Mouse (Mus musculus) embryonic facial prominence, embryonic 15.5 days (tissue): ENCODE results near the gene Rc3h2. TPM values are rescaled to one million over a fixed set of nuclear protein-coding genes. Genes with fewer than 3 reads are reported as not detected.
A peak's percentile ranks its signal among the peaks of the same experiment; 100 is the strongest.

Source experiments
- ATAC-seq: fragments of 200-750 bp; cut with Nextera tagmentation; 2 replicates; pipeline ENCODE4 v1.8.0; 2017; ENCODE audit warnings: low read depth, moderate TSS enrichment; ENCODE audit not compliant: insufficient number of reproducible peaks, low FRiP score, low TSS enrichment
- H3K27ac ChIP-seq: fragments of 300-500 bp; sonication (generic); replicated peaks from 2 replicates; pipeline ENCODE4 v1.5.1; 2015; ENCODE audit warnings: mild to moderate bottlenecking, inconsistent platforms
- H3K27me3 ChIP-seq: fragments of 300-500 bp; sonication (generic); 2 replicates; pipeline ENCODE4 v1.6.1; 2015; ENCODE audit warnings: inconsistent platforms
- H3K36me3 ChIP-seq: fragments of 300-500 bp; sonication (generic); 2 replicates; pipeline ENCODE4 v1.6.1; 2015; ENCODE audit warnings: mild to moderate bottlenecking, inconsistent platforms
- H3K4me1 ChIP-seq: fragments of 300-500 bp; sonication (generic); 2 replicates; pipeline ENCODE4 v1.6.1; 2015; ENCODE audit warnings: inconsistent platforms
- H3K4me2 ChIP-seq: fragments of 300-500 bp; sonication (generic); replicated peaks from 2 replicates; pipeline ENCODE4 v1.6.1; 2015; ENCODE audit warnings: mild to moderate bottlenecking, inconsistent platforms
- H3K4me3 ChIP-seq: fragments of 300-500 bp; sonication (generic); replicated peaks from 2 replicates; pipeline ENCODE4 v1.5.1; 2015; ENCODE audit warnings: mild to moderate bottlenecking, inconsistent platforms
- H3K9ac ChIP-seq: fragments of 300-500 bp; sonication (generic); 2 replicates; pipeline ENCODE4 v1.6.1; 2015; ENCODE audit warnings: inconsistent platforms
- H3K9me3 ChIP-seq: fragments of 300-500 bp; sonication (generic); replicated peaks from 2 replicates; pipeline ENCODE4 v1.6.1; 2016; ENCODE audit warnings: inconsistent platforms
- WGBS: fragments of 180-500 bp; shearing (Covaris S2); methylation state at CpG from one replicate; pipeline ENCODE4 v1.1.7; 2015; 5-methylcytosine and 5-hydroxymethylcytosine counted together
- polyA plus RNA-seq: library from polyadenylated mRNA; unstranded; fragments of >200 nt; fragmentation: Nextera tagmentation; extraction: Ambion mirVana; gene quantifications from 2 replicates; pipeline ENCODE4 v1.2.1, GENCODE M21; 2015

Gene Rc3h2
- 14.4 and 15.0 TPM in 2 replicates for polyA plus RNA-seq

DNA sequence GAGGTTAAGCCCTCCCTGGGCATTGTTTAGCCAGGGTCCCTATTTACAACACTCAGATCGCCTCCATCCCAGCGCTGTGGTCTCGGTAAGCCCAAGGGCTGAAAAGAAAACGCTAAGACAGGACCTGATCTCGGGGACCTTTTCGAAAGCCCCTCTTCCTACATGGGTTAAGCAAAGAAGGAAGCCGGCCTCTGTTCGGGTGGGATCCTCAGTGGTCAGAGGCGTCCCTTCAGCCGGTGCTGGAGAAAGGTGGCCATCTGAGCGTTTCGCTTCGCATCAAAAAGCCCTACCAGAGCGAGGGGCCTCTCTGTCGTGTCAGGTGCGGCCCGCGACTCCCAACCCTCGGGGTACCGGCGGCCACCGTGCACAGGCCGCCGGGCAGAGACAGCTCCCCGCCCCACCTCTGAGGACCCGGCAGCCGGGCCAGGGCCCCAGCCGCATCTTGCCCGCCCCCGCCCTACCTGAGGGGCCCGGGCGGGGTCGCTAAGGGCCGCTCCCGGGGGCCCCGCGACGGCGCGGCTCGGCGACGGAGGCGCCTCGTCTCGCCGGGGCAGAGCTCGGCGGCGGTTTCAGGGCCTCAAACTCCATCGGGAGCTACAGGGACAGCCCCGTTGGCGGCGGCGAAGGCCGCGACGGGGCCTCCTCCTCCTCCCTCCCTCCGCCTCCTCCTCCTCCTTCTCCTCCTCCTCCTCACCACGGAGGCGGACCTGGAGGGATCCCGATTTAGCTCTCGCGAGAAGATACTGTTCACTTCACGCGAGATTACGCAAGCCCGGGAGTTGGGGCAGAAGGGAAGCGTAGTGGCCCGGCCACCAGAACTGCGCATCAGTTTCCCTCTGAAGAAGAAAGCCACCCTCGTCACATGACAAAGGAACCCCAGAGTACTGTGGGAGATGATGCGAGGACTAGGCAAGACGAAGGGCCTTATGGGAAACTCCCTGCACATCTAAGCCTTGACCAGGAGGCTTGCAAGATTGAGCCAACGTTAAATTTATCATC is at the start of gene Rc3h2:
Gene Rc3h2 (minus strand): TSS at position 598 of the 999 bp plus-strand sequence.
- ATAC-seq: peak; percentile 98
- peak within 1 kb of the TSS; percentile 52 for H3K4me2 ChIP-seq
- H3K27me3 ChIP-seq: no peaks in the 10 kb centered on the region
- H3K9ac ChIP-seq: peak within 1 kb of the TSS; percentile 90
- peak within 1 kb of the TSS; percentile 72 for H3K4me3 ChIP-seq
- H3K9me3 ChIP-seq: no peaks in the 10 kb centered on the region
- peak within 1 kb of the TSS; percentile 93 for H3K27ac ChIP-seq
- no peaks in the 10 kb centered on the region; the same call in 1 of the 2 replicates for H3K36me3 ChIP-seq
- under 1% methylated on average over 71 of the region's 75 CpGs for WGBS
- peaks cover 4% of the 10 kb centered on the region; the same call in 1 of the 2 replicates for H3K4me1 ChIP-seq

DNA sequence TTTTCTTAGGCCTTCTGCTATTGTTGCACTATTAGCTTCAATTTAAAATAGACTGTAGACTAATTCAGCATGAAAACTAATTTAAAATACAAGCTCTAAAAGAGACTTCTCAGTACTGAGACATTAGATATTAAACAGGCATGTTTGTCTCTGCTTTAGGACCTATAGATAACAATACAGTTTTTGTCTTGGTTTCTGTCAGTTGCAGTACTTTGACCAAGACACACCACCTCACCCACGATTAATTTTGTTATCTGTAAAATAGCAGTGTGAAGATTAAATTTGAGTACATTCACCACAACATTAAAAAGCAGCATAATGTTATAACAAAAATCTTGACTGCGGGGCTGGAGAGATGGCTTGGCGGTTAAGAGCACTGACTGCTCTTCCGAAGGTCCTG is 43.6 kb upstream of the Rc3h2 start:
- Histone ChIP-seq H3K4me3 (no peak overlapping the region), H3K4me1 (no peaks in the 10 kb centered on the region), H3K36me3 (peaks cover 11% of the 10 kb centered on the region), H3K4me2 (no peak overlapping the region), H3K9me3 (no peaks in the 10 kb centered on the region), H3K9ac (no peak overlapping the region), H3K27me3 (no peaks in the 10 kb centered on the region), H3K27ac (no peak overlapping the region)
- ATAC-seq: no peak
- 94% methylated on average over 4 of the region's 4 CpGs for WGBS

DNA sequence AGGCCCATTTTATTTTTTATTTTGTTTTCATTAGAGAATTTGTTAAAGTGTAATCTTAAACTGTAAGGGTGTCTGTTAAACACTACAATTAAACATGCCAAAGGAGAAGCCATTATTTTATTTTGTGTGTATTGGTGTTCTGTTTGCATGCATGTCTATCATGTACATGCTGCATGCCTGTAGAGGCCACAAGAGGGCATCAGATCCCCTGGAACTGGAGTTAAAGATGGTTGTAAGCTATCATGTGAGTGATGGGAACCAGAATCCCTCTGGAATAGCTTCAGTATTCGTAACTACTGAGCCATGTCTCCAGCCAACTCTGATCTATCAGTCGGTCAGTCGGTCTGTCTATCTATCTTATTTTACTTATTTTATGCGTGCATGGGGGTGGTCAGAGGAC is 38.0 kb upstream of the Rc3h2 start:
- ATAC-seq: no peak
- Histone ChIP-seq H3K4me2 (no peak overlapping the region), H3K27me3 (no peaks in the 10 kb centered on the region), H3K27ac (no peak overlapping the region), H3K4me1 (no peaks in the 10 kb centered on the region), H3K4me3 (no peak overlapping the region), H3K9ac (no peak overlapping the region), H3K9me3 (no peaks in the 10 kb centered on the region), H3K36me3 (peaks cover 6% of the 10 kb centered on the region; the same call in 1 of the 2 replicates)
- WGBS: 98% methylated on average over 4 of the region's 4 CpGs

DNA sequence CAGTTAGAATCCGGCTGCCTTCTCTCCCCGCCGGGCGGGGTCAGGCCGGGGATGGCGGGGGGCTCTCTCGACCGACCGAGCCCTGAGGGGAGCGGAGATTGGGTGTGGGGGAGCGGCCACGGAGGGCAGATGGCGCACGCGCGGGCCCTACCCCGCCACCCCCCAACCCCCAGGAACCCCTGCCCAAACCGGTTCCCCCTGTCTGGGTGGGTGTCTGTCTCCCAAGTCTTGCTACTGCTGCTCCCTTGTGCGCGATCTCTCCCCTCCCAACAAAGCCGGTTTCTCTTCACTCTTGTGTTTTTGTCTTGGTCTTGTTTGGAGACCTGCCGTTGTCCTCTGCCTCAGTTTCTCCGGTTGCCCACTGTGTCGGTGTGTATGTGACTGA is 29.7 kb upstream of the Rc3h2 start:
- H3K4me1 ChIP-seq: peaks cover 11% of the 10 kb centered on the region
- WGBS: under 1% methylated on average over 24 of the region's 24 CpGs
- no peaks in the 10 kb centered on the region for H3K36me3 ChIP-seq

DNA sequence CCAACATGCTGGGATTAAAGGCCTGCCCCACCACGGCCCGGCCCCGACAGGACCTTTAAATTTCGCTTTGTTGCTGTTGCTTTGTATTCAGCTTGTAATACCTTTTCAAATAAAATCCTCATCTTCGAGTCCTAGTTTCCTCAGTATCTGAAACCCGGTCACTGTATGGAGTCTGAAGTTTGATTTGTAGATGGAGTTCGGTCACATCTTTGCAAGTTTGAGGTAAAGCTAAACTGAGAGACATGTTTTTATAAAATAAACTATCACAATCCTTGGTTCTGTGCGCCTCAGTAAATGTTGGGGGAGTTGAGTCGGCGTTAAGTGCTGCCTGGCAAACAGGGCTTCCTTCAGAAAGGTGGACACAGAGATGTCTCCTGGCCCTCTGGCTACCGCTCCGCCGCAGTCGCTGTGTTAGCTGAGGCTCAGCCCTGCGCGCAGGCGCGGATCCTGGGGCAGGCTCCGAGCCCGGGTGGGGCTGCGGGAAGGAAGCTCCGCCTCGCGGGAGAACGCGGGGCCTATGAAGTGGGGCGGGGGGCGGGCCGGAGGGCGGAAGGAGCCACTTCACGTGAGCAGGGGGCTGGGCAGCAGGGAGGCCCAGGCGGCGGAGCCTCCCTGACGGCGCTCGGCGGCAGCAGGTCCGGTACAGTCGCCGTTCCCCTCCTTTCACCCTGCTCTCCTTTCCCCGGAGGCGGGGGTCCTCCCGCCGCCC is 29.1 kb upstream of the Rc3h2 start:
- peak overlapping the region; percentile 92 for H3K9ac ChIP-seq
- peaks cover 11% of the 10 kb centered on the region for H3K4me1 ChIP-seq
- peak overlapping the region; percentile 67 for H3K4me2 ChIP-seq
- H3K27me3 ChIP-seq: no peaks in the 10 kb centered on the region
- ATAC-seq: peak; percentile 100
- H3K4me3 ChIP-seq: peak overlapping the region; percentile 91
- H3K9me3 ChIP-seq: no peaks in the 10 kb centered on the region
- no peaks in the 10 kb centered on the region for H3K36me3 ChIP-seq
- peak overlapping the region; percentile 96 for H3K27ac ChIP-seq
- WGBS: 8% methylated on average over 40 of the region's 44 CpGs

More for the DNA sequence above, 29.7 kb upstream of the Rc3h2 start:
- H3K4me3 ChIP-seq: peak overlapping the region; percentile 91
- peak overlapping the region; percentile 92 for H3K9ac ChIP-seq
- no peaks in the 10 kb centered on the region for H3K27me3 ChIP-seq
- peak overlapping the region; percentile 96 for H3K27ac ChIP-seq
- H3K4me2 ChIP-seq: peak overlapping the region; percentile 67
- no peaks in the 10 kb centered on the region for H3K9me3 ChIP-seq
- ATAC-seq: peak; percentile 88

DNA sequence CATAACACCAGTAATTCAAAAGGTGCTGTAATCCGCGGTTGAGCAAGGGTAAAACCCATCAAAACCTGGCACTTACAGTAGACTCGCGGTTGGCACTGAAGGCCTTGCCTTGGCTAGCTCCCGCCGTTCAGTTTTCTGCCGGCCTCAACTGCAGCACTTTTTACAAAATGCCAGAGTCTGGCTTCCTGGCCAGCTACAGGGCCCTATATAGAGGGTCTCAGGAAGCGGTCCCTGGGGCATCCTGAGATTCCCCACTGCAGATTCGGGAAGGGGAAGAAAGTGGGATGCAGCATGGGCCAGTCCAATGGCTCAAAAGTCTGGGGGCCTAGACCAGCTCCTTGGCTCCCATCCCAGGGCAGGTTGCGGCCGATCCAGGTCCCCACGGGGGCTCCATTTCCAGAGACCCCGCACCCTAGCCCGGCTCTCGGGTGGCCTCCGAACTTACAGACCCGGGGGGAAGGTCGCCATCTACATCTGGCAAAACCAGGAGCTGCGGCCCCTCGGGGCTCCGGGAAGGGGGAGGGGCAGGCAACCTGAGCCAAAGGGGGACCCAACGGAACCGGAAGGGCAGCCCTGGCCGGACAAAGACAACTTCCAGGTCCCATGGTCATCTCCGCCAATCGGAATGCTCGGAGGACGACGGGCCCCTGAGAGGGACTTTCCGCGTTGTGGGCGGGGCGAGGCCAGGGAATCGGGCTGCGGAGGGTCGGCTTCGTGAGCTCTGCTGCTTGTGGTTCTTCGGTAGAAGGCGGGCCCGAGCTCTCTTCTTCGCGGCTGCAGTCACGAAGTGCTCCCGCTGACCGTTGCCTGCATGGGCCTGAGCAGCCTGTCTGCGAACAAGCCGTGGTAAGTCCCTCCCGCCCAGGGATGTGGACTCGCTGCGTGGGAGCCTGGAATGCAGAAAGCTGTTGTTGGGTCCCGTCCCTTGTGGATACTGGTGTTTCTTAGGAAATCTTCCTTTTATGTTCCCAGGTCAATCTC is 20.2 kb upstream of the Rc3h2 start, which contains the start of the genes Zbtb26, Zbtb6 and Rabgap1:
Gene Zbtb26 (minus strand): TSS at position 525 of the 981 bp plus-strand sequence.
Gene Zbtb6 (minus strand): TSS at position 561 of the 981 bp plus-strand sequence.
Gene Rabgap1 (plus strand): TSS at position 669 of the 981 bp plus-strand sequence.
- Histone ChIP-seq H3K4me2 (peak within 1 kb of the TSS; percentile 67), H3K9me3 (no peaks in the 10 kb centered on the region), H3K4me3 (peak within 1 kb of the TSS; percentile 93), H3K27ac (peak within 1 kb of the TSS; percentile 93), H3K27me3 (no peaks in the 10 kb centered on the region), H3K36me3 (no peaks in the 10 kb centered on the region), H3K4me1 (peaks cover 7% of the 10 kb centered on the region), H3K9ac (peak within 1 kb of the TSS; percentile 89)
- WGBS: under 1% methylated on average over 51 of the region's 51 CpGs
- peak; percentile 98 for ATAC-seq

DNA sequence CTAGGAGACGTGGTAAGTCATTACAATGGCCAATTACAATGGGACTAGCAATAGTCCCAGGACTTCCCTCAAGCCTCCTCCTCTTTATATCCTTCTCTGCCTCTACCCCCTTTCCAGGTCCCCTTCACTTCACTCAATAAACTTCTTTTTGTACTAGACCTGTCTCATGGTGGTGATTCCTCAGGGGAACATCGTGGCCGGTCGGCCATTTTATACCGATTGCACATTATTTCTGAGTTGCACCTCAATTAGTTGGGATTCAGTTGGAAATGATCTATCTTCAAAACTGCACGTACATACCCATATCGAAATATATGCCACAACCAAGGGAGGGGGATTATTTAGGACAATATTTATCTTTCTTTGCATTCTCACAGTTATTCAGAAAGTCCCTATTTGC is 8.9 kb upstream of the Rc3h2 start:
- 29% methylated on average over 7 of the region's 7 CpGs for WGBS
- Histone ChIP-seq H3K9me3 (no peaks in the 10 kb centered on the region), H3K4me3 (peak overlapping the region; percentile 71), H3K27me3 (no peaks in the 10 kb centered on the region), H3K4me1 (peaks cover 12% of the 10 kb centered on the region), H3K4me2 (peak overlapping the region; percentile 68), H3K36me3 (peaks cover 23% of the 10 kb centered on the region), H3K27ac (peak overlapping the region; percentile 96), H3K9ac (peak overlapping the region; percentile 54; the same call in 1 of the 2 replicates)
- ATAC-seq: 0 out of 2 replicates have a peak, but pooled peaks have one; percentile 16

DNA sequence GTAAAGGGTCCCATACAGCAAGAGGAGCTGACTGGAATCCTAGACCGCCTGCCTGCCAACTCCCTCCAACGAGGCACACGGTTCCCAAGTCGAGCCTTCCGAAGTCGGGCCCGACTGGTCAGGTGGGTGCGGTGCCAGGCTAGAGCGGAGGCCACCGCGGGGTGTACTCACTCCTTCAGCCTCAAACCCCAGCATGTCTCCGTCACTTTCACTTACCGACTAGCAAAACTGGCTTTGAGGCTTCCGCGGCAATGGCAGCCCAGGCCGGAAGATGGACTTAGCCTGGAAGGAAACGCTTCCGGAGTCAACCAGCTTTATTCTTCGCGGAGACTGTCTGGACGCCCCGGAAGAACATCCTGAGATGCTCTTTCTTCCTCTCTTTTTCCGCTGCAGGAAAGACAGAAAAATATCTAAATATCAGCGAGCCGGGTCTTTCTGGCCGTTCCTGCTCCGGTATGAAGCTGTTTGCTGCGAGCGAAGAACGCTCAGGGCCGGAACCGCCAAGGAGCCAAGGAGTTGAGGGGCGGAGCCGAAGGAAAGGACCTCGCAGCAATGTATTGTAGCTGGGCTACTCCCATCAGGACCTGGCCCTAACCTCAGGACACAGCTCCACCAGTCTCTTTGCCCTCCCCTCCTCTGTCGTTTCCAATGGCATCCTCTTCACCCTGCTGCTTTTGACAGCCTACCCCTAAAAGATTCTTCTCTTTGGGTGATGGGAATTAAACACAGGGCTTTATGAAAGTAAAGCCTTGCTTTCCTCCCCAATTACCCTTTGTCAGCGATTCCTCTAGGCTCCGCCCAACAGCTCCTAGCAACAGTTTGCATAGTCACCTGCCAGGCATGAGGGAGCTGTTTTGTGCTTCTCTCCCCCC is 8.1 kb upstream of the Rc3h2 start:
- no peaks in the 10 kb centered on the region for H3K9me3 ChIP-seq
- no peaks in the 10 kb centered on the region for H3K27me3 ChIP-seq
- H3K4me2 ChIP-seq: peak overlapping the region; percentile 68
- H3K27ac ChIP-seq: peak overlapping the region; percentile 96
- peak overlapping the region; percentile 63 for H3K9ac ChIP-seq
- peak; percentile 93 for ATAC-seq
- under 1% methylated on average over 38 of the region's 38 CpGs for WGBS
- H3K4me1 ChIP-seq: peaks cover 12% of the 10 kb centered on the region
- peak overlapping the region; percentile 71 for H3K4me3 ChIP-seq
- peaks cover 16% of the 10 kb centered on the region for H3K36me3 ChIP-seq

DNA sequence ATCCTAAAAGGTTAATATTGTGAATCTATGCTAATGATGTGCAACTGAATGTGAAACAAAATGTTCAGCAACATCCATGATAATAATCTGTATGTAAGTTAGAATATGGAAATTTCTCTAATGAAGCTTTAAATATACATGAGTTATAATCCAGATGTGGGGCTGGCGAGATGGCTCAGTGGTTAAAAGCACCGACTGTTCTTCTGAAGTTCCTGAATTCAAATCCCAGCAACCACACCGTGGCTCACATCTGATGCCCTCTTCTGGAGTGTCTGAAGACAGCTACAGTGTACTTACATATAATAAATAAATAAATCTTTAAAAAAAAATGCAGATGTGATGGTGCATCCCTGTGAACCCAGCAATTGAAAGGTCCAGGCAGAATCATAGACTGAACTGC is 968 bp upstream of the Rc3h2 start:
- no peak for ATAC-seq
- Histone ChIP-seq H3K9ac (no peak overlapping the region), H3K27me3 (no peaks in the 10 kb centered on the region), H3K9me3 (no peaks in the 10 kb centered on the region), H3K36me3 (peaks cover 5% of the 10 kb centered on the region), H3K27ac (no peak overlapping the region), H3K4me2 (no peak overlapping the region), H3K4me3 (no peak overlapping the region), H3K4me1 (peaks cover 4% of the 10 kb centered on the region; the same call in 1 of the 2 replicates)
- WGBS: 46% methylated on average over 3 of the region's 3 CpGs
